Mouse (Mus musculus): ENCODE data around the gene Rab44.

GRCm38 (mm10) chr17:29117006-29117648 is 3.2 kb downstream of the Rab44 start:
- TF ChIP-seq GATA1 (IDR thresholded peaks at IDR 0.05; ENCODE audit: borderline replicate concordance, low read length) (no peak), CTCF (IDR thresholded peaks at IDR 0.05; ENCODE audit: low read depth, low read length) (no peak), GATA2 (IDR thresholded peaks at IDR 0.05; ENCODE audit: borderline replicate concordance, low read depth, low read length) (no peak), TAL1 (conservative IDR thresholded peaks at IDR 0.05; ENCODE audit: low read depth, low read length) (no peak)

Measured in G1E (cell line).